Mouse (Mus musculus) cerebellum, adult 2 months (tissue): Measurements from ENCODE around the gene Lrmda.

Source experiments
- CTCF ChIP-seq: fragments of 200-500 bp; IDR thresholded peaks from 2 replicates; pipeline ENCODE4 v1.5.1; 2011; ENCODE audit warnings: low read depth, mild to moderate bottlenecking, control low read depth, low read length, moderate library complexity, borderline replicate concordance; ENCODE audit not compliant: insufficient read depth
- POLR2A ChIP-seq: fragments of 200-500 bp; IDR thresholded peaks from 2 replicates; pipeline ENCODE4 v1.6.1; 2011; ENCODE audit warnings: low read length, control low read depth, borderline replicate concordance; ENCODE audit not compliant: insufficient read depth

- no peak for TF ChIP-seq POLR2A
- no peak for TF ChIP-seq CTCF
Observed at GRCm38 (mm10) chr14:22845401-22845800, 825.9 kb downstream of the Lrmda start.
